Mouse (Mus musculus) forebrain, embryonic 10.5 days (tissue): ENCODE results near the gene Cct6b. TPM values are rescaled to one million over a fixed set of nuclear protein-coding genes. Genes with fewer than 3 reads are reported as not detected.

Source experiments
- DNase-seq: peaks from one replicate; pipeline ENCODE4 v3.0.0-alpha.2; 2017; ENCODE audit warnings: low spot score; ENCODE audit errors: extremely low spot score
- H3K27ac ChIP-seq: fragments of 300-500 bp; sonication (generic); 2 replicates; pipeline ENCODE4 v1.5.1; 2016; ENCODE audit warnings: mild to moderate bottlenecking
- H3K27me3 ChIP-seq: fragments of 300-500 bp; sonication (generic); 2 replicates; pipeline ENCODE4 v1.6.1; 2016; ENCODE audit warnings: mild to moderate bottlenecking; ENCODE audit not compliant: poor library complexity, severe bottlenecking
- H3K36me3 ChIP-seq: fragments of 300-500 bp; sonication (generic); replicated peaks from 2 replicates; pipeline ENCODE4 v1.6.1; 2016; ENCODE audit warnings: mild to moderate bottlenecking, moderate library complexity
- H3K4me1 ChIP-seq: fragments of 300-500 bp; sonication (generic); 2 replicates; pipeline ENCODE4 v1.6.1; 2016
- H3K4me3 ChIP-seq: fragments of 300-500 bp; sonication (generic); 2 replicates; pipeline ENCODE4 v1.5.1; 2016; ENCODE audit warnings: mild to moderate bottlenecking, moderate library complexity
- H3K9me3 ChIP-seq: fragments of 300-500 bp; sonication (generic); 2 replicates; pipeline ENCODE4 v1.6.1; 2016; ENCODE audit warnings: mild to moderate bottlenecking, moderate library complexity
- WGBS: fragments of 180-500 bp; shearing (Covaris S2); methylation state at CpG from one replicate; pipeline ENCODE4 v1.1.7; 2016; 5-methylcytosine and 5-hydroxymethylcytosine counted together
- polyA plus RNA-seq: library from polyadenylated mRNA; unstranded; fragments of >200 nt; fragmentation: Nextera tagmentation; extraction: Ambion mirVana; gene quantifications from 2 replicates; pipeline ENCODE4 v1.2.1, GENCODE M21; 2016

The Cct6b gene
- 0.31 and 0.33 TPM in 2 replicates for polyA plus RNA-seq

- Histone ChIP-seq H3K36me3 (peaks cover 26% of the 10 kb centered on the region), H3K27ac (peak within 1 kb of the TSS; percentile 89), H3K27me3 (no peaks in the 10 kb centered on the region), H3K9me3 (no peaks in the 10 kb centered on the region; the same call in 1 of the 2 replicates), H3K4me1 (peaks cover 26% of the 10 kb centered on the region), H3K4me3 (peak within 1 kb of the TSS; percentile 82)
- under 1% methylated on average over 44 of the region's 44 CpGs for WGBS
- peak; percentile 93 for DNase-seq
Observed at GRCm38 (mm10) chr11:82763742-82764437, at the start of gene Cct6b, which contains the start of gene Zfp830. Gene Cct6b, minus strand, starts transcription at chr11:82764321. Gene Zfp830, plus strand, starts transcription at chr11:82764345.

- H3K4me1 ChIP-seq, result peaks cover 16% of the 10 kb centered on the region
- H3K4me3 ChIP-seq, result no peak overlapping the region
- H3K9me3 ChIP-seq, result no peaks in the 10 kb centered on the region
- DNase-seq, result no peak
- peaks cover 16% of the 10 kb centered on the region for H3K36me3 ChIP-seq
- WGBS, result 93% methylated on average over 5 of the region's 5 CpGs
- H3K27ac ChIP-seq, result no peak overlapping the region
- H3K27me3 ChIP-seq, result no peaks in the 10 kb centered on the region
Observed at GRCm38 (mm10) chr11:82808485-82808884, 44.4 kb upstream of the Cct6b start.

GRCm38 (mm10) chr11:82807370-82807769 lies 43.2 kb upstream of the Cct6b start:
- Histone ChIP-seq H3K27me3 (no peaks in the 10 kb centered on the region), H3K4me1 (peaks cover 7% of the 10 kb centered on the region; the same call in 1 of the 2 replicates), H3K27ac (no peak overlapping the region), H3K4me3 (no peak overlapping the region), H3K36me3 (peaks cover 27% of the 10 kb centered on the region), H3K9me3 (no peaks in the 10 kb centered on the region)
- DNase-seq, result no peak
- 84% methylated on average over 3 of the region's 3 CpGs for WGBS

GRCm38 (mm10) chr11:82806656-82807055 lies 42.5 kb upstream of the Cct6b start:
- WGBS, result 88% methylated on average over 3 of the region's 3 CpGs
- Histone ChIP-seq H3K27ac (no peak overlapping the region), H3K36me3 (peaks cover 34% of the 10 kb centered on the region), H3K9me3 (no peaks in the 10 kb centered on the region), H3K27me3 (no peaks in the 10 kb centered on the region), H3K4me1 (0 out of 2 replicates have a peak, but pooled peaks cover 1% of the 10 kb centered on the region), H3K4me3 (no peak overlapping the region)
- no peak for DNase-seq

- H3K36me3 ChIP-seq, result peaks cover 55% of the 10 kb centered on the region
Observed at GRCm38 (mm10) chr11:82783453-82783852, 19.3 kb upstream of the Cct6b start.

GRCm38 (mm10) chr11:82782197-82782596 lies 18.1 kb upstream of the Cct6b start:
- Histone ChIP-seq H3K4me3 (peak overlapping the region; percentile 96), H3K27me3 (no peaks in the 10 kb centered on the region), H3K9me3 (no peaks in the 10 kb centered on the region), H3K4me1 (peaks cover 33% of the 10 kb centered on the region), H3K27ac (peak overlapping the region; percentile 99), H3K36me3 (peaks cover 42% of the 10 kb centered on the region)
- no peak for DNase-seq
- 54% methylated on average over 6 of the region's 6 CpGs for WGBS

More at GRCm38 (mm10) chr11:82783453-82783852, 19.3 kb upstream of the Cct6b start:
- Histone ChIP-seq H3K9me3 (no peaks in the 10 kb centered on the region), H3K27me3 (no peaks in the 10 kb centered on the region), H3K4me1 (peaks cover 33% of the 10 kb centered on the region), H3K4me3 (no peak overlapping the region), H3K27ac (no peak overlapping the region)
- DNase-seq, result no peak
- 94% methylated on average over 11 of the region's 11 CpGs for WGBS

GRCm38 (mm10) chr11:82780983-82781903 lies 17.1 kb upstream of the Cct6b start, which contains the start of gene Lig3:
Gene Lig3, plus strand, starts transcription at chr11:82781108.
- Histone ChIP-seq H3K27me3 (no peaks in the 10 kb centered on the region), H3K4me1 (peaks cover 33% of the 10 kb centered on the region), H3K27ac (peak within 1 kb of the TSS; percentile 99), H3K9me3 (no peaks in the 10 kb centered on the region), H3K36me3 (peaks cover 33% of the 10 kb centered on the region), H3K4me3 (peak within 1 kb of the TSS; percentile 96)
- DNase-seq, result peak; percentile 91
- WGBS, result under 1% methylated on average over 82 of the region's 90 CpGs

GRCm38 (mm10) chr11:82780134-82780533 lies 16.0 kb upstream of the Cct6b start:
- 65% methylated on average over 5 of the region's 5 CpGs for WGBS
- H3K4me3 ChIP-seq, result peak overlapping the region; percentile 96
- H3K36me3 ChIP-seq, result peaks cover 22% of the 10 kb centered on the region
- H3K4me1 ChIP-seq, result peaks cover 33% of the 10 kb centered on the region
- DNase-seq, result no peak
- no peaks in the 10 kb centered on the region for H3K9me3 ChIP-seq
- H3K27ac ChIP-seq, result peak overlapping the region; percentile 99
- H3K27me3 ChIP-seq, result no peaks in the 10 kb centered on the region

GRCm38 (mm10) chr11:82764438-82764924 lies 360 bp upstream of the Cct6b start:
- Histone ChIP-seq H3K36me3 (peaks cover 32% of the 10 kb centered on the region), H3K4me1 (peaks cover 26% of the 10 kb centered on the region), H3K27me3 (no peaks in the 10 kb centered on the region), H3K4me3 (peak overlapping the region; percentile 82), H3K27ac (peak overlapping the region; percentile 89), H3K9me3 (no peaks in the 10 kb centered on the region; the same call in 1 of the 2 replicates)
- WGBS, result under 1% methylated on average over 28 of the region's 28 CpGs
- no peak for DNase-seq

GRCm38 (mm10) chr11:82763261-82763660 lies 860 bp downstream of the Cct6b start:
- peak overlapping the region; percentile 89 for H3K27ac ChIP-seq

GRCm38 (mm10) chr11:82762286-82762829 lies 1.8 kb downstream of the Cct6b start:
- Histone ChIP-seq H3K27ac (no peak overlapping the region), H3K4me1 (peaks cover 26% of the 10 kb centered on the region), H3K9me3 (no peaks in the 10 kb centered on the region; the same call in 1 of the 2 replicates), H3K4me3 (no peak overlapping the region), H3K36me3 (peaks cover 15% of the 10 kb centered on the region), H3K27me3 (no peaks in the 10 kb centered on the region)
- 87% methylated on average over 6 of the region's 6 CpGs for WGBS
- no peak for DNase-seq

More at GRCm38 (mm10) chr11:82763261-82763660, 860 bp downstream of the Cct6b start:
- H3K4me1 ChIP-seq, result peaks cover 26% of the 10 kb centered on the region
- H3K4me3 ChIP-seq, result peak overlapping the region; percentile 82
- H3K27me3 ChIP-seq, result no peaks in the 10 kb centered on the region
- WGBS, result 18% methylated on average over 4 of the region's 4 CpGs
- no peak for DNase-seq
- H3K36me3 ChIP-seq, result peaks cover 20% of the 10 kb centered on the region
- no peaks in the 10 kb centered on the region; the same call in 1 of the 2 replicates for H3K9me3 ChIP-seq

- no peak overlapping the region for H3K4me3 ChIP-seq
- WGBS, result 96% methylated on average over 1 of the region's 1 CpGs
- H3K27ac ChIP-seq, result no peak overlapping the region
- H3K9me3 ChIP-seq, result no peaks in the 10 kb centered on the region
- H3K36me3 ChIP-seq, result no peaks in the 10 kb centered on the region
- DNase-seq, result no peak
- H3K4me1 ChIP-seq, result no peaks in the 10 kb centered on the region
- no peaks in the 10 kb centered on the region for H3K27me3 ChIP-seq
Observed at GRCm38 (mm10) chr11:82755919-82756318, 8.2 kb downstream of the Cct6b start.
